Mouse (Mus musculus) right cerebral cortex, postnatal 36 days (tissue): Measurements from ENCODE around the gene Ptprcap.
A peak's percentile ranks its signal among the peaks of the same experiment; 100 is the strongest.

ENCODE experiments used
- DNase-seq, 2 experiments: peaks; one replicate each; pipeline ENCODE4 v3.0.0; 2022; ENCODE audit warnings: low spot score in 2 of 2, mixed read lengths in 1 of 2

The Ptprcap gene

GRCm38 (mm10) chr19:4147782-4148490 is 5.5 kb upstream of the Ptprcap start:
- DNase-seq: no peak

- peak; percentile 92 to 94 for DNase-seq
Observed at GRCm38 (mm10) chr19:4148491-4148806, 5.0 kb upstream of the Ptprcap start, which contains the start of gene Coro1b. TSS of gene Coro1b (plus strand) at chr19:4148619.

- DNase-seq: no peak
Observed at GRCm38 (mm10) chr19:4148819-4149218, 4.6 kb upstream of the Ptprcap start.

GRCm38 (mm10) chr19:4149283-4149682 is 4.1 kb upstream of the Ptprcap start:
- no peak for DNase-seq

GRCm38 (mm10) chr19:4149764-4150461 is 3.5 kb upstream of the Ptprcap start:
- no peak for DNase-seq

- no peak for DNase-seq
Observed at GRCm38 (mm10) chr19:4150567-4151487, 2.6 kb upstream of the Ptprcap start.

GRCm38 (mm10) chr19:4151488-4151860 is 1.9 kb upstream of the Ptprcap start:
- DNase-seq: no peak

GRCm38 (mm10) chr19:4151898-4152297 is 1.5 kb upstream of the Ptprcap start:
- no peak for DNase-seq

GRCm38 (mm10) chr19:4152445-4153231 is 766 bp upstream of the Ptprcap start:
- no peak for DNase-seq

GRCm38 (mm10) chr19:4154437-4155222 is 1.2 kb downstream of the Ptprcap start:
- DNase-seq: no peak

- no peak for DNase-seq
Observed at GRCm38 (mm10) chr19:4155223-4156072, 2.0 kb downstream of the Ptprcap start.

- DNase-seq: no peak
Observed at GRCm38 (mm10) chr19:4156073-4156579, 2.7 kb downstream of the Ptprcap start.

- DNase-seq: no peak
Observed at GRCm38 (mm10) chr19:4156771-4157170, 3.4 kb downstream of the Ptprcap start.

GRCm38 (mm10) chr19:4159049-4159448 is 5.6 kb downstream of the Ptprcap start:
- DNase-seq: no peak

GRCm38 (mm10) chr19:4162646-4163542 is 9.5 kb downstream of the Ptprcap start, which contains the start of gene Rps6kb2:
TSS of gene Rps6kb2 (minus strand) at chr19:4163354.
- DNase-seq: peak; percentile 97

- DNase-seq: no peak
Observed at GRCm38 (mm10) chr19:4163543-4163887, 10.1 kb downstream of the Ptprcap start.

- DNase-seq: no peak
Observed at GRCm38 (mm10) chr19:4164100-4164499, 10.7 kb downstream of the Ptprcap start.

- no peak for DNase-seq
Observed at GRCm38 (mm10) chr19:4164721-4165120, 11.3 kb downstream of the Ptprcap start.
